Mouse (Mus musculus): ENCODE measurements around the gene Zdhhc9. TPM values are rescaled to one million over a fixed set of nuclear protein-coding genes. Genes with fewer than 3 reads are reported as not detected.
A peak's percentile ranks its signal among the peaks of the same experiment; 100 is the strongest.
"Not testable (repeated sequence)": the region's sequence is repeated elsewhere in the genome, so short reads cannot be mapped to it uniquely, and the experiment has no call there.

The Zdhhc9 gene
- total RNA-seq, 1 experiment = 9.7 TPM

DNA sequence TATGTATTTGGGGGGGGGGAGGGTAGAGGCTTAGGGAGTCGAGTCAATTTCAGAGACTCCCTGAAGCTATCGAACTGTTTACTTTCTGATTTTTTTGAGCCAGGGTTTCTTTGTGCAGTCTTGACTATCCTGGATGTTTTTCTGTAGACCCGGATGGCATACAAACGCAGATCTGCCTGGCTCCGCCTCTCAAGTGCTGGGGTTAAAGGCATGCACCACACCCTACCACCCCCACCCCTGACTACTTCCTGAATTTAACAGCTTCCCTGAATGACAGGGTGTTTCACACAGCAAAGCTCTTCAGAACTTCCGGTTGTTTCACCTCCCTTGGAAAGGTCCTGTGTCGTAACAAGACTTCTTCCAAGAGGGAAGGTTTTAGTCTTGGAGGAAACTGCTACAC, 25.7 kb upstream of the Zdhhc9 start:
- Histone ChIP-seq H3K9ac (ENCODE audit: insufficient read depth, low read depth, low read length, poor library complexity, severe bottlenecking) (no peak overlapping the region), H3K4me3 (ENCODE audit: insufficient read depth in 1 of 2, low read depth in 1 of 2, low read length in 2 of 2, poor library complexity in 1 of 2, severe bottlenecking in 1 of 2) (no peak overlapping the region; a peak in 1 of 4 replicates), H3K36me3 (ENCODE audit: control insufficient read depth, insufficient read depth, low read length, poor library complexity, severe bottlenecking) (no peaks in the 10 kb centered on the region), H3K4me1 (ENCODE audit: control insufficient read depth in 2 of 2, insufficient read depth in 2 of 2, low read length in 2 of 2, poor library complexity in 1 of 2) (peaks cover 0 to 3% of the 10 kb centered on the region in 2 experiments; a peak in 2 of 4 replicates), H3K27ac (ENCODE audit: insufficient read depth, low read depth, low read length, poor library complexity, severe bottlenecking) (peak overlapping the region; percentile 63; the same call in 1 of the 2 replicates), H3K9me3 (ENCODE audit: control insufficient read depth, insufficient read depth, low read depth, low read length) (no peaks in the 10 kb centered on the region)
- peak; percentile 48 for DNase-seq (ENCODE audit: low read depth, low spot score)
- no peak for TF ChIP-seq HCFC1 (IDR thresholded peaks at IDR 0.05; ENCODE audit: borderline replicate concordance, insufficient read depth, low read length)
- no peak for TF ChIP-seq ZNF384 (IDR thresholded peaks at IDR 0.05; ENCODE audit: low read depth, low read length)
- no peak for TF ChIP-seq ZC3H11A (IDR thresholded peaks at IDR 0.05; ENCODE audit: borderline replicate concordance, low read depth, low read length)
- no peak for TF ChIP-seq MAFK (IDR thresholded peaks at IDR 0.05; ENCODE audit: insufficient read depth, low read depth, low read length)
- in situ Hi-C loops (cut with MboI; ENCODE audit: low sequenced_read_pairs in 2 of 2, unreplicated experiment in 2 of 2) = no loop called here

GRCm38 (mm10) chrX:48226225-48226624, 17.5 kb upstream of the Zdhhc9 start:
- no peaks in the 10 kb centered on the region for H3K36me3 ChIP-seq (ENCODE audit: control insufficient read depth, insufficient read depth, low read length, poor library complexity, severe bottlenecking)
- H3K4me3 ChIP-seq (ENCODE audit: insufficient read depth in 1 of 2, low read depth in 1 of 2, low read length in 2 of 2, poor library complexity in 1 of 2, severe bottlenecking in 1 of 2) = no peak overlapping the region
- no peaks in the 10 kb centered on the region for H3K9me3 ChIP-seq (ENCODE audit: control insufficient read depth, insufficient read depth, low read depth, low read length)
- DNase-seq (ENCODE audit: low read depth, low spot score) = no peak
- no peaks in the 10 kb centered on the region for H3K4me1 ChIP-seq (ENCODE audit: control insufficient read depth in 2 of 2, insufficient read depth in 2 of 2, low read length in 2 of 2, poor library complexity in 1 of 2)
- TF ChIP-seq HCFC1 (IDR thresholded peaks at IDR 0.05; ENCODE audit: borderline replicate concordance, insufficient read depth, low read length) = no peak
- no peak for TF ChIP-seq ZC3H11A (IDR thresholded peaks at IDR 0.05; ENCODE audit: borderline replicate concordance, low read depth, low read length)
- no peak for TF ChIP-seq CHD2 (IDR thresholded peaks at IDR 0.05; ENCODE audit: low read depth, low read length)
- TF ChIP-seq ZNF384 (IDR thresholded peaks at IDR 0.05; ENCODE audit: low read depth, low read length) = no peak
- TF ChIP-seq MAFK (IDR thresholded peaks at IDR 0.05; ENCODE audit: insufficient read depth, low read depth, low read length) = no peak
- in situ Hi-C loops (cut with MboI; ENCODE audit: low sequenced_read_pairs in 2 of 2, unreplicated experiment in 2 of 2) = no loop called here
- H3K9ac ChIP-seq (ENCODE audit: insufficient read depth, low read depth, low read length, poor library complexity, severe bottlenecking) = no peak overlapping the region
- H3K27ac ChIP-seq (ENCODE audit: insufficient read depth, low read depth, low read length, poor library complexity, severe bottlenecking) = no peak overlapping the region

- DNase-seq (ENCODE audit: low read depth, low spot score) = peak; percentile 13
- TF ChIP-seq CHD2 (IDR thresholded peaks at IDR 0.05; ENCODE audit: low read depth, low read length) (no peak), MAFK (IDR thresholded peaks at IDR 0.05; ENCODE audit: insufficient read depth, low read depth, low read length) (no peak), HCFC1 (IDR thresholded peaks at IDR 0.05; ENCODE audit: borderline replicate concordance, insufficient read depth, low read length) (no peak), ZC3H11A (IDR thresholded peaks at IDR 0.05; ENCODE audit: borderline replicate concordance, low read depth, low read length) (no peak), ZNF384 (IDR thresholded peaks at IDR 0.05; ENCODE audit: low read depth, low read length) (no peak)
- Histone ChIP-seq H3K9me3 (ENCODE audit: control insufficient read depth, insufficient read depth, low read depth, low read length) (no peaks in the 10 kb centered on the region), H3K4me1 (ENCODE audit: control insufficient read depth in 2 of 2, insufficient read depth in 2 of 2, low read length in 2 of 2, poor library complexity in 1 of 2) (no peaks in the 10 kb centered on the region), H3K27ac (ENCODE audit: insufficient read depth, low read depth, low read length, poor library complexity, severe bottlenecking) (no peak overlapping the region), H3K36me3 (ENCODE audit: control insufficient read depth, insufficient read depth, low read length, poor library complexity, severe bottlenecking) (no peaks in the 10 kb centered on the region), H3K4me3 (ENCODE audit: insufficient read depth in 1 of 2, low read depth in 1 of 2, low read length in 2 of 2, poor library complexity in 1 of 2, severe bottlenecking in 1 of 2) (no peak overlapping the region), H3K9ac (ENCODE audit: insufficient read depth, low read depth, low read length, poor library complexity, severe bottlenecking) (no peak overlapping the region)
- in situ Hi-C loops (cut with MboI; ENCODE audit: low sequenced_read_pairs in 2 of 2, unreplicated experiment in 2 of 2) = no loop called here
Observed at GRCm38 (mm10) chrX:48222706-48223105, 14.0 kb upstream of the Zdhhc9 start.

- DNase-seq (ENCODE audit: low read depth, low spot score) = no peak
- in situ Hi-C loops (cut with MboI; ENCODE audit: low sequenced_read_pairs in 2 of 2, unreplicated experiment in 2 of 2) = no loop called here
- H3K9ac ChIP-seq (ENCODE audit: insufficient read depth, low read depth, low read length, poor library complexity, severe bottlenecking) = no peak overlapping the region
- no peaks in the 10 kb centered on the region for H3K4me1 ChIP-seq (ENCODE audit: control insufficient read depth in 2 of 2, insufficient read depth in 2 of 2, low read length in 2 of 2, poor library complexity in 1 of 2)
- no peaks in the 10 kb centered on the region for H3K36me3 ChIP-seq (ENCODE audit: control insufficient read depth, insufficient read depth, low read length, poor library complexity, severe bottlenecking)
- peak; percentile 49; the same call in 1 of the 2 replicates for TF ChIP-seq ZNF384 (IDR thresholded peaks at IDR 0.05; ENCODE audit: low read depth, low read length)
- no peak for TF ChIP-seq CHD2 (IDR thresholded peaks at IDR 0.05; ENCODE audit: low read depth, low read length)
- no peak overlapping the region for H3K4me3 ChIP-seq (ENCODE audit: insufficient read depth in 1 of 2, low read depth in 1 of 2, low read length in 2 of 2, poor library complexity in 1 of 2, severe bottlenecking in 1 of 2)
- H3K9me3 ChIP-seq (ENCODE audit: control insufficient read depth, insufficient read depth, low read depth, low read length) = no peaks in the 10 kb centered on the region
- no peak overlapping the region for H3K27ac ChIP-seq (ENCODE audit: insufficient read depth, low read depth, low read length, poor library complexity, severe bottlenecking)
Observed at GRCm38 (mm10) chrX:48219468-48219867, 10.8 kb upstream of the Zdhhc9 start.

DNA sequence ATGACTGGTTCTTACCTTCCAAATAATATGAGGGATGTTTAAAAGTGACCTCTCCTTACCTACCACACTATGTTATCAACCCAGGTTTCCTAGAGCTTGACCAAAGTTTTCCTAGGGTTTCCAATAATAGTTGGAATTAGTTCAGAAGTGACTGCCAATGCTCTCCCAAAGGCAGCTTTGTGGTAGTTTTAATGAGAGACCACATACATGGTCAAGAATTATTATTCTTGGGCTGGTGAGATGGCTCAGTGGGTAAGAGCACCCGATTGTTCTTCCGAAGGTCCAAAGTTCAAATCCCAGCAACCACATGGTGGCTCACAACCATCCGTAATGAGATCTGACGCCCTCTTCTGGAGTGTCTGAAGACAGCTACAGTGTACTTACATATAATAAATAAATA, 1.1 kb upstream of the Zdhhc9 start:
- H3K9ac ChIP-seq (ENCODE audit: insufficient read depth, low read depth, low read length, poor library complexity, severe bottlenecking); in situ Hi-C loops (cut with MboI; ENCODE audit: low sequenced_read_pairs in 2 of 2, unreplicated experiment in 2 of 2); H3K36me3 ChIP-seq (ENCODE audit: control insufficient read depth, insufficient read depth, low read length, poor library complexity, severe bottlenecking); H3K27ac ChIP-seq (ENCODE audit: insufficient read depth, low read depth, low read length, poor library complexity, severe bottlenecking); H3K4me3 ChIP-seq (ENCODE audit: insufficient read depth in 1 of 2, low read depth in 1 of 2, low read length in 2 of 2, poor library complexity in 1 of 2, severe bottlenecking in 1 of 2); H3K4me1 ChIP-seq (ENCODE audit: control insufficient read depth in 2 of 2, insufficient read depth in 2 of 2, low read length in 2 of 2, poor library complexity in 1 of 2); DNase-seq (ENCODE audit: low read depth, low spot score); H3K9me3 ChIP-seq (ENCODE audit: control insufficient read depth, insufficient read depth, low read depth, low read length): not testable (repeated sequence)

Data from ES-E14 (cell line).